Mouse (Mus musculus) liver, postnatal 0 days (tissue): ENCODE results near the gene Mslnl.

Experiments used
- CTCF ChIP-seq: sonication (generic); IDR thresholded peaks from 2 replicates; pipeline ENCODE4 v1.5.1; 2016; ENCODE audit warnings: antibody characterized with exemption, low read depth
- EP300 ChIP-seq: IDR thresholded peaks from 2 replicates; pipeline ENCODE4 v1.6.1; 2016; ENCODE audit warnings: antibody characterized with exemption, low read depth, mild to moderate bottlenecking

DNA sequence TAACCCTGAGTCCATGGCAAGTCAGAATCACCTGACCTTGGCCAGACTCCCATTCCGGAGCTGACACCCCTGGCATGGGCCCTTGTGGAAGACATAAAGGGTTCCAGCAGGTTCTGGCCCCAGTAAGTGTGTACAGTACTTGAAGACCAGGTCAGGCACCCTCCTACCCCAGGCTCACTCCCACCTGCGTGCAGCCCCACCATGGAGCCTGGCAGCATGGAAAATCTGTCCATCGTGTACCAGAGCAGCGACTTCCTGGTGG is 7.9 kb upstream of the Mslnl start:
- TF ChIP-seq CTCF = no peak
- no peak for TF ChIP-seq EP300
